Mouse (Mus musculus) kidney, adult 2 months (tissue): ENCODE data around the gene Smc5. TPM values are rescaled to one million over a fixed set of nuclear protein-coding genes. Genes with fewer than 3 reads are reported as not detected.

Experiments
- DNase-seq: peaks from one replicate; pipeline ENCODE4 v3.0.0; 2021
- H3K27ac ChIP-seq: fragments of 200-500 bp; 2 replicates; pipeline ENCODE4 v1.5.1; 2012; ENCODE audit warnings: low read depth, low read length, control low read depth, inconsistent platforms; ENCODE audit not compliant: insufficient read depth
- H3K27me3 ChIP-seq: fragments of 200-500 bp; replicated peaks from 2 replicates; pipeline ENCODE4 v1.6.1; 2012; ENCODE audit warnings: mild to moderate bottlenecking, moderate library complexity, low read length, inconsistent platforms; ENCODE audit not compliant: control insufficient read depth, insufficient read depth
- H3K36me3 ChIP-seq: fragments of 200-500 bp; 2 replicates; pipeline ENCODE4 v1.6.1; 2012; ENCODE audit warnings: mild to moderate bottlenecking, moderate library complexity, low read length, inconsistent platforms; ENCODE audit not compliant: control insufficient read depth, insufficient read depth
- H3K4me1 ChIP-seq: fragments of 200-500 bp; 2 replicates; pipeline ENCODE4 v1.6.1; 2011; ENCODE audit warnings: low read length; ENCODE audit not compliant: control insufficient read depth, insufficient read depth
- H3K4me3 ChIP-seq: fragments of 200-500 bp; 2 replicates; pipeline ENCODE4 v1.5.1; 2011; ENCODE audit warnings: mild to moderate bottlenecking, low read depth, low read length, control low read depth; ENCODE audit not compliant: insufficient read depth
- CTCF ChIP-seq: fragments of 200-500 bp; conservative IDR thresholded peaks from 2 replicates; pipeline ENCODE4 v1.5.1; 2011; ENCODE audit warnings: low read depth, mild to moderate bottlenecking, control low read depth, low read length, moderate library complexity, mixed read lengths; ENCODE audit not compliant: insufficient read depth, insufficient read length
- POLR2A ChIP-seq: fragments of 200-500 bp; IDR thresholded peaks from one replicate; pipeline ENCODE4 v1.6.1; 2011; ENCODE audit warnings: low read depth, low read length, control low read depth
- WGBS: fragments of 180-500 bp; shearing (Covaris S2); methylation state at CpG from one replicate; pipeline ENCODE4 v1.1.7; 2018; 5-methylcytosine and 5-hydroxymethylcytosine counted together
- polyA plus RNA-seq: library from polyadenylated mRNA; depleted of rRNA; stranded (reverse); fragments of >200 nt; gene quantifications from 2 replicates; pipeline ENCODE4 v1.2.3, GENCODE M21; 2012

Smc5 gene
- polyA plus RNA-seq, 1 experiment = 3.3 TPM

DNA sequence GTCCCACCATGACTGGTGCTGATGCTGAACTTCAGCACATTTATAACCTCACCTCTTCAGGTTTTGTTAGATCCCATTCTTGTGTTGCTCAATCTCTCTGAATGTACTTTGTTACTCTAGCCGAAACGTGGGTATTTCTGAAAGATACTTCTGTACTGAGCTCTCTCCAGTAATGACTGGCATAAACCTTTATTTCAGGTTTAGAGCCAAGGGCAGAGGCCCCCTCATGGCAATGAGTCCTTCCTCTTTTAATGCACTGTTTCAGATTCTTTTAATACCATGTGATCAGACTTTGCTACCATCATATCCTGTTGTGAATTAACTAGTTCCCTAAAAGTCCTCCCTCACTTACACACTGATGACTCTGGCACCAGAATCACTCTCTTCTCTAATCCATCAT is 27.2 kb downstream of the Smc5 start:
- no peak overlapping the region for H3K4me3 ChIP-seq
- H3K27ac ChIP-seq = no peak overlapping the region
- H3K27me3 ChIP-seq = no peaks in the 10 kb centered on the region
- no peaks in the 10 kb centered on the region; the same call in none of the 2 replicates for H3K36me3 ChIP-seq
- H3K4me1 ChIP-seq = no peaks in the 10 kb centered on the region
- no peak for DNase-seq
- TF ChIP-seq CTCF (no peak), POLR2A (no peak)
- WGBS = 78% methylated on average over 2 of the region's 2 CpGs

DNA sequence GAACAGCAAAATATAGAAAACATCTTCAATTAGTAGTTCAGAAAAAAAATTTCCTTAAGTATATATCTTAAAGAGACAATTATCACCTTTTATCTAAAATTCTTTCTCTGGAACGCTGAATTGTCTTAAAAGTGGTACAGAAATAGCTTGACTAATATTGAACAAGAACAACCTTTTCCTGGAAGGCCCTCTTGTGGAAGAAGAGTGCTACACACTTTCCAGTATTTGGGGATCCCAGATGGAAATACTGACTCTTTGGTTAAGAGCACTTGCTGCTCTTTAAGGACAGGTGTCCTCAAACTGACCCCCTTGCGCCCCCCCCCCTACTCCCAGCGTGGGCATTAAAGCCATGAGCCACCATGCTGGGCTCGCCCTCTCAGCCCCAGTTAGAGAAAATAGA is 48.6 kb downstream of the Smc5 start:
- H3K27me3 ChIP-seq = no peaks in the 10 kb centered on the region
- 42% methylated on average over 4 of the region's 4 CpGs for WGBS
- H3K4me3 ChIP-seq = no peak overlapping the region
- no peak overlapping the region for H3K27ac ChIP-seq
- H3K4me1 ChIP-seq = no peaks in the 10 kb centered on the region
- DNase-seq = peak; percentile 66
- TF ChIP-seq CTCF (no peak), POLR2A (no peak)
- no peaks in the 10 kb centered on the region; the same call in 1 of the 2 replicates for H3K36me3 ChIP-seq

DNA sequence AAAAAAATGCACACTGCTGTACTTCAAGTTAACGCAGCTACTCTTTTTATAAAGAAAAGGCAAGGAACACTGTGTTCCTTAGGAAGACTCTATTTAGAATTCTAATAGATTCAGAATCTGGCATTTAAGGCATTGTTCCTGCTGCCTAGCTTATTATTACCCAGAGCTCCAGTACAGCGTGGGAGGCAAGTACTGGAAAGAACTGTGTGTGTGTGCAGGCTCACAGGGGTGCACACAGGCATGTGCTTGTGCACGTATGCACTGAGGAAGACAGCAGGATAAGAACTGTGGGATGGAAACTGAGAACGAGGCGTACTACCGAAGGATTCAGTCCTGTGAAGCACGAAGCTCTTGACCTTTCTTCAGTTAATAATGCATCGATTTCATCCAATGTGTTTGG is 59.4 kb downstream of the Smc5 start:
- peaks cover 3% of the 10 kb centered on the region for H3K36me3 ChIP-seq
- no peak overlapping the region for H3K4me3 ChIP-seq
- TF ChIP-seq CTCF (no peak), POLR2A (no peak)
- WGBS = 68% methylated on average over 8 of the region's 8 CpGs
- no peaks in the 10 kb centered on the region for H3K27me3 ChIP-seq
- peak; percentile 4 for DNase-seq
- H3K4me1 ChIP-seq = no peaks in the 10 kb centered on the region; the same call in 1 of the 2 replicates
- H3K27ac ChIP-seq = no peak overlapping the region

DNA sequence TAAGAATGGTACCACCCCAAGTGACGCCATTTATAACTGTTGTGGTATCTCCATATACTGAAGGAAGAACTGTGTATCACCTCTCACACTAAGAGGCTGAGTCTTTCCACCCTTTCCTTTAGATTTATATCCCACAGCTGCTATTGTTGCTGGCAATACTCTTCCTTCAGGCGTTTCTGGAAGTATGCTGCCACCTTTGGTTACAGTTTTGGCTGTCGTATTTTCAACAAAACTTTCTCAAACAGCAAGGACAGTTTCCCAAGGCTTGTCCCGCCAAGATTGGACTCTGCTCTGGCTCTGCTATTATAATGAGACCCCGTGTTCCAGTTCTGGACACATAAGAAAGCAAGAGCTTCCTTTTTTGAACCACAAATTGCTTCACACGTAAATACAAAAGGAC is 62.4 kb downstream of the Smc5 start:
- TF ChIP-seq CTCF (no peak), POLR2A (no peak)
- no peaks in the 10 kb centered on the region; the same call in 1 of the 2 replicates for H3K4me1 ChIP-seq
- peaks cover 5% of the 10 kb centered on the region for H3K36me3 ChIP-seq
- no peak overlapping the region for H3K27ac ChIP-seq
- 63% methylated on average over 6 of the region's 6 CpGs for WGBS
- no peaks in the 10 kb centered on the region for H3K27me3 ChIP-seq
- H3K4me3 ChIP-seq = no peak overlapping the region
- DNase-seq = peak; percentile 36

DNA sequence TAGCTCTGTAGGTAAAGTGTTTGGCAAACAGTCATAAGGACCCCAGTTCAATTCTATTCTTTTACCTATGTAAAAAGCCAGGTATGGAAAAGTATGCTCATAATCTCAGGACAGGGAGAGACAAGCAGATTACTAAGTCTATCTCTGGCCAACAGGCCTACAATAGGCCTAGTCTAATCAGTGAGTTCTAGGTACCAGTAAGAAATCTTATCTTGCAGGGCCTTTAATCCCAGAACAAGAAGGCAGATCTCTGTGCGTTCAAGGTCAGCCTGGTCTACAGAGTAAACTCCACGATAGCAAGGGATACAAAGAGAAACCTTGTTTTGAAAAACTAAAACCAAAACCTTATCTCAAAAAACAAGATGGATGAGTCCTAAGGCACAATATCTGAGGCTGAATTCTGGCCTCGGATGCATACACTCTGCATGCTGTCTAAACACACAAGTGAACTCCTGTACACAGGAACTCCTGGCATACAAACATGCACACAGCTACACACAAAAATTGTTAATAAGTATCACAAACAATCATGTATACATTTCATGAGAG is 70.1 kb downstream of the Smc5 start:
- Histone ChIP-seq H3K27me3 (no peaks in the 10 kb centered on the region), H3K27ac (no peak overlapping the region), H3K4me1 (no peaks in the 10 kb centered on the region), H3K36me3 (no peaks in the 10 kb centered on the region; the same call in 1 of the 2 replicates), H3K4me3 (no peak overlapping the region)
- no peak for DNase-seq
- TF ChIP-seq POLR2A (no peak), CTCF (no peak)
- 95% methylated on average over 3 of the region's 3 CpGs for WGBS

DNA sequence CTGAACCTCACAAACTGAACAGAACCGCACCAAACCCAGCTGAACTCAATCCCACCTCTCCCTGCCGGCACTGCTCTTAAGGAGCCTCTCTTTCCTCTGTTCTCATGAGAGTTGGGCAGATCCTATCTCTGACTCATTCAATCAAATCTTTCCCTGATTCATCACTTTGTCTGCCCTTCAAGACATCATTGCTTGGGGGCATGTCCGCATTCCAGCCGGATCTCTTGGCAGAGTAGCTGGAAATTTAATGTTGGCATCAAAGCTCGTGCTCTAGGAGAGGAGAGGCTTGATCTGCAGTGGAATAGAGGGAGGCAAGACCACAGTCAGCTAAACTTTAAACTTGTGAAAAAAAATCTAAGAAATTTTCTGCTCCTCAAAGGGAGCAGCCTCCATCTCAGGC is 71.6 kb downstream of the Smc5 start:
- Histone ChIP-seq H3K4me1 (no peaks in the 10 kb centered on the region), H3K4me3 (no peak overlapping the region), H3K27me3 (no peaks in the 10 kb centered on the region), H3K27ac (no peak overlapping the region), H3K36me3 (no peaks in the 10 kb centered on the region; the same call in 1 of the 2 replicates)
- DNase-seq = no peak
- TF ChIP-seq POLR2A = no peak
- TF ChIP-seq CTCF = no peak
- 96% methylated on average over 5 of the region's 5 CpGs for WGBS

DNA sequence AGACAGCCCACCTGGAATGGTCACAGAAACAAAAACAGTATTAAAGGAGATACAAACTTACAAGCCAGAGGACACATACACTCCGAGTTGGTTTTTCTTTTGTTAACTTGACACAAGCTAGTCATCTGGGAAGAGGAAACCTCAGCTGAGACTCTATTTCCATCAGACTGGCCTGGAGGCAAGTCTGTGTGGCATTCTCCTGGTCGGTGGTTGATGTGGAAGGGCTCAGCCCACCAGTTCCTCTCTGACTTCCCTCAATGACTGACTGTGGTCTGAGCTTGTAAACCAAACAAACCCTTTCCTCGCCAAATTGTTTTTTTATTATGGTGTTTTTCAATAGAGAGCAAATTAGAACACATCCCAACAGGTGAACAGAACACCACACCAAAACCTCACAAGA is 80.6 kb downstream of the Smc5 start:
- Histone ChIP-seq H3K27me3 (no peaks in the 10 kb centered on the region), H3K27ac (no peak overlapping the region), H3K4me3 (no peak overlapping the region), H3K36me3 (no peaks in the 10 kb centered on the region), H3K4me1 (no peaks in the 10 kb centered on the region)
- 73% methylated on average over 3 of the region's 3 CpGs for WGBS
- no peak for TF ChIP-seq POLR2A
- no peak for TF ChIP-seq CTCF
- no peak for DNase-seq
